Mouse (Mus musculus) liver, embryonic 16.5 days (tissue): ENCODE measurements around the gene Pacrg. TPM values are rescaled to one million over a fixed set of nuclear protein-coding genes. Genes with fewer than 3 reads are reported as not detected.

Experiments
- ATAC-seq: fragments of 200-750 bp; cut with Nextera tagmentation; 2 replicates; pipeline ENCODE4 v1.8.0; 2017; ENCODE audit warnings: low read depth, mild to moderate bottlenecking, moderate number of reproducible peaks, moderate library complexity
- H3K27ac ChIP-seq: fragments of 300-500 bp; sonication (generic); 2 replicates; pipeline ENCODE4 v1.5.1; 2014; ENCODE audit warnings: mild to moderate bottlenecking, low read length
- H3K27me3 ChIP-seq: fragments of 300-500 bp; sonication (generic); 2 replicates; pipeline ENCODE4 v1.6.1; 2014; ENCODE audit warnings: low read depth, low read length, mixed read lengths; ENCODE audit not compliant: control insufficient read depth, insufficient read depth
- H3K36me3 ChIP-seq: fragments of 300-500 bp; sonication (generic); 2 replicates; pipeline ENCODE4 v1.6.1; 2014; ENCODE audit warnings: mild to moderate bottlenecking; ENCODE audit not compliant: control insufficient read depth, insufficient read depth
- H3K4me1 ChIP-seq: fragments of 300-500 bp; sonication (generic); 2 replicates; pipeline ENCODE4 v1.6.1; 2014; ENCODE audit warnings: low read depth, low read length, mixed read lengths; ENCODE audit not compliant: control insufficient read depth
- H3K4me2 ChIP-seq: fragments of 300-500 bp; sonication (generic); 2 replicates; pipeline ENCODE4 v1.6.1; 2014; ENCODE audit warnings: low read depth, low read length, mixed read lengths
- H3K4me3 ChIP-seq: fragments of 300-500 bp; sonication (generic); 2 replicates; pipeline ENCODE4 v1.5.1; 2014; ENCODE audit warnings: low read depth, mild to moderate bottlenecking, low read length
- H3K9ac ChIP-seq: fragments of 300-500 bp; sonication (generic); 2 replicates; pipeline ENCODE4 v1.6.1; 2014; ENCODE audit warnings: low read depth, low read length
- H3K9me3 ChIP-seq: fragments of 300-500 bp; sonication (generic); replicated peaks from 2 replicates; pipeline ENCODE4 v1.6.1; 2016; ENCODE audit warnings: low read length; ENCODE audit not compliant: control insufficient read depth
- WGBS: fragments of 180-500 bp; shearing (Covaris S2); extraction: QIAGEN DNeasy Blood & Tissue Kit; methylation state at CpG from one replicate; pipeline ENCODE4 v1.1.7; 2014; ENCODE audit not compliant: insufficient replicate concordance; 5-methylcytosine and 5-hydroxymethylcytosine counted together
- polyA plus RNA-seq: library from polyadenylated mRNA; unstranded; fragments of >200 nt; fragmentation: Nextera tagmentation; extraction: Ambion mirVana; gene quantifications from 2 replicates; pipeline ENCODE4 v1.2.1, GENCODE M21; 2015

The Pacrg gene
- polyA plus RNA-seq, 1 experiment from 2014 or later, result not detected

GRCm38 (mm10) chr17:10454406-10454805, 385.7 kb downstream of the Pacrg start:
- H3K27ac ChIP-seq, result no peak overlapping the region
- H3K9ac ChIP-seq, result no peak overlapping the region
- H3K36me3 ChIP-seq, result no peaks in the 10 kb centered on the region
- no peaks in the 10 kb centered on the region for H3K9me3 ChIP-seq
- H3K4me3 ChIP-seq, result no peak overlapping the region
- H3K4me1 ChIP-seq, result no peaks in the 10 kb centered on the region
- ATAC-seq, result no peak
- no peaks in the 10 kb centered on the region for H3K27me3 ChIP-seq
- H3K4me2 ChIP-seq, result no peak overlapping the region
- 69% methylated on average over 8 of the region's 8 CpGs for WGBS

GRCm38 (mm10) chr17:10452801-10453200, 387.3 kb downstream of the Pacrg start:
- Histone ChIP-seq H3K27me3 (no peaks in the 10 kb centered on the region), H3K4me3 (no peak overlapping the region), H3K27ac (no peak overlapping the region), H3K9ac (no peak overlapping the region), H3K4me1 (no peaks in the 10 kb centered on the region), H3K9me3 (no peaks in the 10 kb centered on the region), H3K36me3 (no peaks in the 10 kb centered on the region), H3K4me2 (no peak overlapping the region)
- ATAC-seq, result no peak
- 60% methylated on average over 3 of the region's 3 CpGs for WGBS

GRCm38 (mm10) chr17:10451306-10452077, 388.6 kb downstream of the Pacrg start:
- no peak for ATAC-seq
- Histone ChIP-seq H3K9me3 (no peaks in the 10 kb centered on the region), H3K4me2 (no peak overlapping the region), H3K9ac (no peak overlapping the region), H3K36me3 (no peaks in the 10 kb centered on the region), H3K27ac (no peak overlapping the region), H3K4me1 (no peaks in the 10 kb centered on the region), H3K4me3 (no peak overlapping the region), H3K27me3 (no peaks in the 10 kb centered on the region)
- 71% methylated on average over 10 of the region's 10 CpGs for WGBS

- no peak for ATAC-seq
- Histone ChIP-seq H3K9ac (no peak overlapping the region), H3K4me2 (no peak overlapping the region), H3K27me3 (no peaks in the 10 kb centered on the region), H3K4me3 (no peak overlapping the region), H3K27ac (no peak overlapping the region), H3K9me3 (no peaks in the 10 kb centered on the region), H3K36me3 (no peaks in the 10 kb centered on the region), H3K4me1 (no peaks in the 10 kb centered on the region)
- 81% methylated on average over 14 of the region's 14 CpGs for WGBS
Measured at GRCm38 (mm10) chr17:10449800-10450299, 390.3 kb downstream of the Pacrg start.

GRCm38 (mm10) chr17:10448417-10448816, 391.7 kb downstream of the Pacrg start:
- 67% methylated on average over 5 of the region's 5 CpGs for WGBS
- no peaks in the 10 kb centered on the region for H3K4me1 ChIP-seq
- H3K4me2 ChIP-seq, result no peak overlapping the region
- no peak for ATAC-seq
- no peak overlapping the region for H3K4me3 ChIP-seq
- no peaks in the 10 kb centered on the region for H3K9me3 ChIP-seq
- H3K27ac ChIP-seq, result no peak overlapping the region
- H3K36me3 ChIP-seq, result no peaks in the 10 kb centered on the region
- no peaks in the 10 kb centered on the region for H3K27me3 ChIP-seq
- no peak overlapping the region for H3K9ac ChIP-seq

- Histone ChIP-seq H3K4me2 (no peak overlapping the region), H3K27ac (no peak overlapping the region), H3K27me3 (no peaks in the 10 kb centered on the region), H3K36me3 (no peaks in the 10 kb centered on the region), H3K9me3 (no peaks in the 10 kb centered on the region), H3K9ac (no peak overlapping the region), H3K4me3 (no peak overlapping the region), H3K4me1 (no peaks in the 10 kb centered on the region)
- ATAC-seq, result no peak
- WGBS, result 49% methylated on average over 16 of the region's 16 CpGs
Measured at GRCm38 (mm10) chr17:10441501-10442111, 398.5 kb downstream of the Pacrg start.

- no peaks in the 10 kb centered on the region for H3K4me1 ChIP-seq
- H3K36me3 ChIP-seq, result no peaks in the 10 kb centered on the region
- no peak overlapping the region for H3K4me3 ChIP-seq
- ATAC-seq, result no peak
- WGBS, result 65% methylated on average over 3 of the region's 3 CpGs
- H3K9ac ChIP-seq, result no peak overlapping the region
- H3K27me3 ChIP-seq, result no peaks in the 10 kb centered on the region
- H3K27ac ChIP-seq, result no peak overlapping the region
- no peaks in the 10 kb centered on the region for H3K9me3 ChIP-seq
- no peak overlapping the region for H3K4me2 ChIP-seq
Measured at GRCm38 (mm10) chr17:10440961-10441360, 399.1 kb downstream of the Pacrg start.

GRCm38 (mm10) chr17:10439815-10440214, 400.3 kb downstream of the Pacrg start:
- ATAC-seq, result no peak
- Histone ChIP-seq H3K27ac (no peak overlapping the region), H3K9ac (no peak overlapping the region), H3K9me3 (no peaks in the 10 kb centered on the region), H3K4me1 (no peaks in the 10 kb centered on the region), H3K4me2 (no peak overlapping the region), H3K36me3 (no peaks in the 10 kb centered on the region), H3K4me3 (no peak overlapping the region), H3K27me3 (no peaks in the 10 kb centered on the region)
- 57% methylated on average over 8 of the region's 8 CpGs for WGBS

GRCm38 (mm10) chr17:10434867-10435266, 405.2 kb downstream of the Pacrg start:
- Histone ChIP-seq H3K4me1 (no peaks in the 10 kb centered on the region), H3K9ac (no peak overlapping the region), H3K36me3 (no peaks in the 10 kb centered on the region), H3K4me3 (no peak overlapping the region), H3K9me3 (no peaks in the 10 kb centered on the region), H3K27ac (no peak overlapping the region), H3K27me3 (no peaks in the 10 kb centered on the region), H3K4me2 (no peak overlapping the region)
- WGBS, result 23% methylated on average over 1 of the region's 1 CpGs
- ATAC-seq, result no peak
